Mouse (Mus musculus) cerebellum, adult 2 months (tissue): ENCODE measurements around the gene Svs2.

Experiments
- CTCF ChIP-seq: fragments of 200-500 bp; IDR thresholded peaks from 2 replicates; pipeline ENCODE4 v1.5.1; 2011; ENCODE audit warnings: low read depth, mild to moderate bottlenecking, control low read depth, low read length, moderate library complexity, borderline replicate concordance; ENCODE audit not compliant: insufficient read depth
- POLR2A ChIP-seq: fragments of 200-500 bp; IDR thresholded peaks from 2 replicates; pipeline ENCODE4 v1.6.1; 2011; ENCODE audit warnings: low read length, control low read depth, borderline replicate concordance; ENCODE audit not compliant: insufficient read depth

DNA sequence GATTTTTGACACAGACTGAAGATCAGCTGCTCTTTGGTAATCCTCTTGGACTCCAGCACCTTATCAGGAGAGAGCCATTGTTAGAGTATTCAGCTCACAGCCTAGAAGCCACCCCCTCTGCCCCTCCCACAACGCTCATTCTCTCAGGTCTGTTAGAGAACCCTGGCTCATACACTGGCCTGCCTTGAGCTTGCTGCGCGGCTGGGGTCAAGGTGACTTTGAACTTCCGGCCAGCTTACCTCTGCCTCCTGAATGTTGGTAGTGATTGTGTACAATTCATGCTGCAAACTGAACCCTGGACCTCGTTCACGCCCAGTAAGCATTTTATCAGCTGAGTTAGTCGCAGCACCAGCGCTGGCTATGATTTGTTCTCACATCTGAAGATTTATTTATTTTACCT lies 5.6 kb downstream of the Svs2 start:
- no peak for TF ChIP-seq CTCF
- no peak for TF ChIP-seq POLR2A
